7 mouse cellular contexts compared by ENCODE assay signal in the genomic region with DNA sequence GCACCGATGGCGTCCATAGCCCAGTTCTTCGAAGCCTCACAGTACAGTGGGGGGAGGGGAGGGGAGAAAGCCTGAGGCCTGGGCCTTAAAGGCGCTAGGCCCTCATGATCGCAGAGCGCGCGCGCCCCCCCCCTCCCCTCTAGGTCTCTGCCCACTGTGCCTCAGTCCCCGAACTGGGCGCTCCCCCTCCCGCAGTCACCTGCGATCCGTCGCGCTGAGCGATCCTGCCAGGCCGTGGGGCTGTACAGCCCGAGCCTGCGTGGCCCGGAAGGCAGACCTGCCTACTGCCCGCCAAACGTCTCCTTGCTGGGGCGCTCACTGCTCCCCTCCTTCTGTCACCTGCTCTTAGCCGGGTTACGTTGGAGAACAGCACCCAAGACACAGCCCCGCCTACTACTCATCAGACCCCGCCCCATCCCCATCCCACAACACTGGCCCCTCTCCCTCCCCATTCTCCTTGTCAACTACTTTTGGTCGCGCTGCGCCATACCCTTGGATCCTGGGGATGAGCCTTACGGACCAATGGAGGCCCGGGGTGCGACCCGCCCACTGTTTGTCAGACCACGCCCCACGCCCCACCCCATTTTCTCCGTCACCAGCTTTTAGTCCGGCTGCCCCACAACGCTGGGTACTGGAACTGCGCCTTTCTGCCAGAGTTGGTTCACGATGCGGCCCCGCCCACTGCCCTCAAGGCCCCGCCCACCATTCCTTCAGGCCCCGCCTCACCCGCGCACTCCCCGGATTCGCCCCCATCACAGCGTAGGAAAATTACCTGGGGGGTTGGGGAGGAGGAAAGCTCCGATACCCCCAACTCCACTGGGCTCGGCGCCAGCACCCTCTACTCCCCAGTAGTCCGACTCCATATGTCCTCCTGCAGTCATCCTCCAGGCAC. TPM values are rescaled to one million over a fixed set of nuclear protein-coding genes. Genes with fewer than 3 reads are reported as not detected.
DNase-seq lines count a peak whose midpoint lies in the region; ATAC-seq and TF ChIP-seq lines count a peak whose summit lies in the region.

No protein-coding gene starts in this region.

- no peak; the same call in 1 of the 2 replicates for TF ChIP-seq POLR2A in small intestine, adult 2 months (IDR thresholded peaks at IDR 0.05; ENCODE audit: low read depth, low read length)

- H3K4me1 ChIP-seq in intestine, postnatal 0 days (replicated peaks; ENCODE audit: control insufficient read depth, insufficient read depth, low read length), result no peaks in the 10 kb centered on the region
- peaks cover 36% of the 10 kb centered on the region for H3K4me1 ChIP-seq in midbrain, embryonic 12.5 days
- H3K4me1 ChIP-seq in small intestine, adult 2 months (ENCODE audit: control insufficient read depth, insufficient read depth, insufficient read length, low read length), result peaks cover 15% of the 10 kb centered on the region; the same call in 1 of the 2 replicates

- H3K36me3 ChIP-seq in intestine, postnatal 0 days (ENCODE audit: control insufficient read depth, insufficient read depth), result no peaks in the 10 kb centered on the region
- H3K36me3 ChIP-seq in midbrain, embryonic 12.5 days, result peaks cover 31% of the 10 kb centered on the region
- H3K36me3 ChIP-seq in small intestine, adult 2 months (ENCODE audit: control insufficient read depth, insufficient read depth, low read length), result no peaks in the 10 kb centered on the region; the same call in 1 of the 2 replicates

- peak; percentile 97 for DNase-seq in adrenal gland, adult 8-10 months
- DNase-seq in embryo, embryonic 9.5 days (ENCODE audit: extremely low spot score), result peak; percentile 97
- peak; percentile 70 to 76 for DNase-seq in gastrocnemius, postnatal 4 days (ENCODE audit: low spot score in 2 of 2)
- peak; percentile 97 for DNase-seq in left cerebral cortex, postnatal 4 days

- H3K9ac ChIP-seq in intestine, postnatal 0 days (ENCODE audit: low read depth, low read length), result peak overlapping the region; percentile 62
- peak overlapping the region; percentile 87 for H3K9ac ChIP-seq in midbrain, embryonic 12.5 days (replicated peaks)

- peak; percentile 88 for ATAC-seq in intestine, postnatal 0 days
- peak; percentile 93 for ATAC-seq in midbrain, embryonic 12.5 days (ENCODE audit: low FRiP score, low read depth)

- peak; percentile 47 for TF ChIP-seq CTCF in intestine, postnatal 0 days (IDR thresholded peaks at IDR 0.05; ENCODE audit: low read depth)
- no peak for TF ChIP-seq CTCF in small intestine, adult 2 months (IDR thresholded peaks at IDR 0.05; ENCODE audit: extremely low read depth, insufficient read length, insufficient replicate concordance, low read depth, low read length)

- intact Hi-C loops in left cerebral cortex, postnatal 4 days (cut with DNase I), result no loop called here

- 1% methylated on average over 49 of the region's 55 CpGs for WGBS in intestine, postnatal 0 days
- WGBS in midbrain, embryonic 12.5 days, result under 1% methylated on average over 47 of the region's 55 CpGs
- under 1% methylated on average over 55 of the region's 55 CpGs for WGBS in small intestine, adult 2 months

- peak overlapping the region; percentile 86 for H3K4me2 ChIP-seq in intestine, postnatal 0 days (replicated peaks; ENCODE audit: low read depth)
- peak overlapping the region; percentile 92 for H3K4me2 ChIP-seq in midbrain, embryonic 12.5 days (replicated peaks)

- H3K4me3 ChIP-seq in intestine, postnatal 0 days (ENCODE audit: low read depth, low read length), result peak overlapping the region; percentile 56
- peak overlapping the region; percentile 74 for H3K4me3 ChIP-seq in midbrain, embryonic 12.5 days
- peak overlapping the region; percentile 74 for H3K4me3 ChIP-seq in small intestine, adult 2 months (ENCODE audit: low read depth, low read length)

- H3K9me3 ChIP-seq in intestine, postnatal 0 days (ENCODE audit: control insufficient read depth), result no peaks in the 10 kb centered on the region
- no peaks in the 10 kb centered on the region for H3K9me3 ChIP-seq in midbrain, embryonic 12.5 days

- peaks cover 45% of the 10 kb centered on the region for H3K27me3 ChIP-seq in intestine, postnatal 0 days (replicated peaks; ENCODE audit: control insufficient read depth, insufficient read depth, low read length)
- H3K27me3 ChIP-seq in midbrain, embryonic 12.5 days, result peaks cover 46% of the 10 kb centered on the region
- peaks cover 29% of the 10 kb centered on the region for H3K27me3 ChIP-seq in small intestine, adult 2 months (ENCODE audit: control insufficient read depth, insufficient read depth, low read length)

- peak overlapping the region; percentile 35; the same call in 1 of the 2 replicates for H3K27ac ChIP-seq in intestine, postnatal 0 days (ENCODE audit: low read depth, low read length)
- H3K27ac ChIP-seq in midbrain, embryonic 12.5 days (replicated peaks), result peak overlapping the region; percentile 92
- H3K27ac ChIP-seq in small intestine, adult 2 months (ENCODE audit: insufficient read depth, low read depth, low read length), result no peak overlapping the region

RNA-seq across cellular contexts. Expression of a gene that starts 0.5 kb away (rescaled TPM):
- total RNA-seq in adrenal gland, adult 8-10 months (2022), result 10 to 100 TPM; 15.3 to 41.5 (median 26.8) TPM
- total RNA-seq in gastrocnemius, postnatal 4 days (2021), result 1 to 10 TPM in 1 of 2 experiments, under 1 TPM in 1; 0.91 to 1.3 TPM
- 7.7 and 9.3 TPM in 2 replicates for polyA plus RNA-seq in intestine, postnatal 0 days (2015; fragmentation: Nextera tagmentation; extraction: Ambion mirVana)
- 10 to 100 TPM; 56.2 to 66.9 TPM for total RNA-seq in left cerebral cortex, postnatal 4 days (2021)
- polyA plus RNA-seq in midbrain, embryonic 12.5 days (2016; fragmentation: Nextera tagmentation; extraction: Ambion mirVana), result 77.4 and 79.8 TPM in 2 replicates
- polyA plus RNA-seq in small intestine, adult 2 months (2012; rRNA removed), result 7.3 and 17.7 TPM in 2 replicates

RNA-seq across cellular contexts. Expression of a gene that starts 0.6 kb away (rescaled TPM):
- total RNA-seq in adrenal gland, adult 8-10 months (2022), result 10 to 100 TPM in 3 of 4 experiments, 1 to 10 TPM in 1; 9.8 to 15.7 (median 13.4) TPM
- total RNA-seq in gastrocnemius, postnatal 4 days (2021), result not detected
- 0.44 and 0.76 TPM in 2 replicates for polyA plus RNA-seq in intestine, postnatal 0 days (2015; fragmentation: Nextera tagmentation; extraction: Ambion mirVana)
- total RNA-seq in left cerebral cortex, postnatal 4 days (2021), result 10 to 100 TPM; 10.7 to 13.4 TPM
- 1.5 and 2.1 TPM in 2 replicates for polyA plus RNA-seq in midbrain, embryonic 12.5 days (2016; fragmentation: Nextera tagmentation; extraction: Ambion mirVana)
- polyA plus RNA-seq in small intestine, adult 2 months (2012; rRNA removed), result 0.55 and 0.67 TPM in 2 replicates

RNA-seq across cellular contexts. Expression of a gene that starts 7.8 kb away (rescaled TPM):
- 10 to 100 TPM; 50.2 to 84.6 (median 64.4) TPM for total RNA-seq in adrenal gland, adult 8-10 months (2022)
- 10 to 100 TPM; 19.2 to 21.4 TPM for total RNA-seq in gastrocnemius, postnatal 4 days (2021)
- 55.4 and 60.6 TPM in 2 replicates for polyA plus RNA-seq in intestine, postnatal 0 days (2015; fragmentation: Nextera tagmentation; extraction: Ambion mirVana)
- 10 to 100 TPM; 21.2 to 21.8 TPM for total RNA-seq in left cerebral cortex, postnatal 4 days (2021)
- polyA plus RNA-seq in midbrain, embryonic 12.5 days (2016; fragmentation: Nextera tagmentation; extraction: Ambion mirVana), result 14.6 and 17.1 TPM in 2 replicates
- polyA plus RNA-seq in small intestine, adult 2 months (2012; rRNA removed), result 22.8 and 57.9 TPM in 2 replicates

RNA-seq across cellular contexts. Expression of a gene that starts 29.3 kb away (rescaled TPM):
- total RNA-seq in adrenal gland, adult 8-10 months (2022), result under 1 TPM; 0.06 to 0.15 (median 0.12) TPM
- total RNA-seq in gastrocnemius, postnatal 4 days (2021), result under 1 TPM; 0.39 to 0.44 TPM
- 0.03 and 0.05 TPM in 2 replicates for polyA plus RNA-seq in intestine, postnatal 0 days (2015; fragmentation: Nextera tagmentation; extraction: Ambion mirVana)
- 10 to 100 TPM; 41.9 to 46.4 TPM for total RNA-seq in left cerebral cortex, postnatal 4 days (2021)
- polyA plus RNA-seq in midbrain, embryonic 12.5 days (2016; fragmentation: Nextera tagmentation; extraction: Ambion mirVana), result 16.7 and 16.8 TPM in 2 replicates
- polyA plus RNA-seq in small intestine, adult 2 months (2012; rRNA removed), result 0.11 and 0.24 TPM in 2 replicates

RNA-seq across cellular contexts. Expression of a gene that starts 29.6 kb away (rescaled TPM):
- total RNA-seq in adrenal gland, adult 8-10 months (2022), result 10 to 100 TPM; 24.5 to 32.7 (median 28.9) TPM
- 10 to 100 TPM; 19.0 to 20.4 TPM for total RNA-seq in gastrocnemius, postnatal 4 days (2021)
- polyA plus RNA-seq in intestine, postnatal 0 days (2015; fragmentation: Nextera tagmentation; extraction: Ambion mirVana), result 22.6 and 24.9 TPM in 2 replicates
- 10 to 100 TPM; 53.0 to 55.4 TPM for total RNA-seq in left cerebral cortex, postnatal 4 days (2021)
- 94.7 and 95.2 TPM in 2 replicates for polyA plus RNA-seq in midbrain, embryonic 12.5 days (2016; fragmentation: Nextera tagmentation; extraction: Ambion mirVana)
- polyA plus RNA-seq in small intestine, adult 2 months (2012; rRNA removed), result 7.1 and 17.8 TPM in 2 replicates

Comparison
In these comparisons a context has a peak if more than half of its experiments do, and no peak if none do; other contexts are left out.
1. RNA of a gene that starts 0.5 kb away (total RNA-seq): 56.2 to 66.9 TPM in left cerebral cortex, postnatal 4 days and 15.3 to 41.5 TPM in adrenal gland, adult 8-10 months; 0.91 to 1.3 TPM in gastrocnemius, postnatal 4 days; every median in the first group is over 4 times any median in the second.
2. RNA of a gene that starts 0.6 kb away (total RNA-seq): 9.8 to 15.7 TPM in adrenal gland, adult 8-10 months and 10.7 to 13.4 TPM in left cerebral cortex, postnatal 4 days; not detected in gastrocnemius, postnatal 4 days; every median in the first group is over 4 times any median in the second.
3. Peak in every context shown above with its lines, with median percentiles within 50 percentile points of each other: DNase-seq and H3K4me3 ChIP-seq.